Mouse (Mus musculus): ENCODE data around the gene Wwtr1.

DNA sequence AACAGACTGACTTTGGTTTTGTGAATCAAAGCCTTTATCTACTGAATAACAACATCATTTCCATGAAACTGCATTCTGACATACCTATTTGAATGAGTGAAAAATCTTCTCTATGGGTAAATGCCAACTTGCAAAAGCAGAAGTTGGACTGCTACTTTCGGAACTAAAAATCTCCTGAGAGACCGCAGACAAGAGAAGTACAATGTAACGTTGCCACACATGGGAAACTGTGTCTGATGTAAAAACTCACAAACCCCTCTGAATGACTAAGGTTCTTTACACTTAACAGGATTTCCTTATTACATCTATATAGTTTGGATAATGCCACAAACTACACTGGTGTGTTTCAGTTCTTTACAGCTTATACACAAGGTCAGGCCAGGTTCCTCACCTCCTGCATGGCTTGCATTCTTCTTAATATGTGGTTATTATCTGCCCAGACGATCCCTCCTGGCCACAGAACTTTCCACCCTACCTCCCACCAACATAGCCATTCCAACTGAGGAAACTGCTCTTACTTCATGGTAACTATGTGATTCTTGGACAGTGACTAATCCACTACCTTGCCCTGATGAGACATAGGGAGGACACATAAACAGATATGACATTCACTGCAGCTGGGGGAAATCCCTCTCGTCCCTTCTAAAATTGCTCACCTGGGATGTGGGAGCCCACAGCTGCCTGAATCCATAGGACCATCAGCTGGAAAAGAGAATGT is 25.1 kb downstream of the Wwtr1 start:
- TF ChIP-seq POLR2A (IDR thresholded peaks at IDR 0.05; ENCODE audit: extremely low read depth, insufficient read depth, low read length) (no peak), CTCF (IDR thresholded peaks at IDR 0.05; ENCODE audit: low read depth, low read length) (no peak)

All from liver, adult 2 months (tissue).